Mouse (Mus musculus) left cerebral cortex, postnatal 10 days (tissue): ENCODE data around the gene Zdhhc16. TPM values are rescaled to one million over a fixed set of nuclear protein-coding genes. Genes with fewer than 3 reads are reported as not detected.
"Not testable (repeated sequence)": the region's sequence is repeated elsewhere in the genome, so short reads cannot be mapped to it uniquely, and the experiment has no call there.

ENCODE experiments used
- DNase-seq, 2 experiments: peaks; one replicate each; pipeline ENCODE4 v3.0.0; 2021 to 2022; ENCODE audit warnings: low spot score in 2 of 2, mixed read lengths in 1 of 2; ENCODE audit errors: extremely low spot score in 1 of 2
- intact Hi-C: fragments of 180-260 bp; cut with DNase I; formaldehyde crosslinking; loops from one replicate; pipeline ENCODE4 v1.15.1; 2025
- total RNA-seq, 2 experiments: library from RNA; stranded (reverse); gene quantifications; 2 replicates each; pipeline ENCODE4 v1.2.3; 2021

Zdhhc16 gene
- total RNA-seq, 2 experiments from 2014 or later, result 55.0 to 69.5 TPM

DNA sequence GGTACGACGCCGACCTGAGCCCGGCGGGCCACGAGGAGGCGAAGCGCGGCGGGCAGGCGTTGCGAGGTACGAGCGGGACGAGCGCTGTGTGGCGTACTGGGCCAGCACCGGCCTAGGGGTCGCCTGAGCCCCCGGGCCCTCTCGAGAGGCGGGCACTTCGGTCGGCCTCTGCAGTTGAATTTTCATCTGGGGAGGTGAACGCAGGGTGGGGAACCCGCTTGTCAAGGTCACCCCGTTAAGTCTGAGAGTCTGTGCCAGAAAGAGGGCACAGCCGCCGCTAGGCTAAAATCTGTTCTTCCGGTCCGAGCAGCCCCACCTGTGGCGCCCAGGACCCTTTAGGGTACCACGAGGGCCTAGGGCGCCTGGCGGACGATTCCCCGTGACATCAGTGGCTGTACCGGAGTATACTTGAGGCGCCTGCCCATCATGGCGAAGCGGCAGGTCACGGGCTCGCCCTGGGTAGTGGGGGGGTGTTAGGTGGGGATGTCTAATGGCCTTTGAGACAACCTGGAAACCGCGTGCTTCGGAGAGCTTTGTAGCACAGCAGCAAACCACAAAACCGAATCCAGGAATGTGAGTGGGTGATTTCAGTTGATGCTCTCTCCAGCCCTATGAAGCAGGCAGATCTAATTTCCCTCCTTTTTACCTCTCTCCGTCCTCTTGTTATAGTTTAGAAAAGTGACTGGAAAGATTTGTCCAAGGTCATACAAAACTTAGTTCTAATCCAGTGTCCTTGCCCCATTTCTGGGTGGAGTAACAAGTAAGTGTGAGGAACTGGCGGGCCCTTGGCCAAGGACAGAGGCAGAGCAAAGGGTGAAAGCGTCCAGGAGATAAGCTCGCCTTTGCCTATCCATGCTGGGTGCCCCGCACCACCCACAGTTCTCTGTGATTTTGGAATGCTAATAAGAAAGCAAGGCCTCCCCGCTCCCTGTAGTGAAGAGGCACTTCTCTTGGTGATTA is 20.9 kb upstream of the Zdhhc16 start:
- peak; percentile 16 to 58 for DNase-seq
- intact Hi-C loops, result no loop called here

GRCm38 (mm10) chr19:41913774-41914591 is 19.3 kb upstream of the Zdhhc16 start:
- intact Hi-C loops, result no loop called here
- DNase-seq, result no peak

- intact Hi-C loops, DNase-seq: not testable (repeated sequence)
Observed at GRCm38 (mm10) chr19:41914592-41914882, 18.7 kb upstream of the Zdhhc16 start.

- intact Hi-C loops, result no loop called here
Observed at GRCm38 (mm10) chr19:41915294-41915693, 18.0 kb upstream of the Zdhhc16 start.

GRCm38 (mm10) chr19:41916853-41917252 is 16.4 kb upstream of the Zdhhc16 start:
- intact Hi-C loops, result no loop called here
- no peak for DNase-seq

More at GRCm38 (mm10) chr19:41915294-41915693, 18.0 kb upstream of the Zdhhc16 start:
- DNase-seq, result no peak

GRCm38 (mm10) chr19:41919471-41919870 is 13.8 kb upstream of the Zdhhc16 start:
- DNase-seq, result no peak
- intact Hi-C loops, result no loop called here

GRCm38 (mm10) chr19:41920412-41921067 is 12.7 kb upstream of the Zdhhc16 start:
- DNase-seq, result no peak
- intact Hi-C loops, result no loop called here

GRCm38 (mm10) chr19:41932686-41933085 is 594 bp upstream of the Zdhhc16 start:
- intact Hi-C loops, result no loop called here
- DNase-seq, result peak in 1 of 2 experiments; percentile 29

DNA sequence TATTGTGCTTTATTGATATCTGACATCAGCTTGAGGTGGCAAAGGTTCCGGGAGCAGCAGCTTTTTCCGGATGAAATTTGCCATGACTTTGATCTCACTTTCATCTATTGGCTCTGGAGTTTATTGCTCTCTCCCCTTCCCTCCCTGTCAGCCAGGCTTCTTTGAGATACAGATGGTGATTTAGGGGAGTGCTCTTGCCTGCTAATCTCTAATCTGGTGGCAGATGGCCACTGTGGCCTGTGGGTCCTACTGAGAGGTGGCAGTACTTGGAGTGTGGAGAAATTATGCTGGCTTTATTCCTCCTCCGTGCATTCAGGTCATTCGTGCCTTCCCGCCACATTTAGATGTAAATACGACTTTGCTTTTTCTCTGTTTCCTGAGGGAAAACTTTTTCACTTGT is 844 bp downstream of the Zdhhc16 start:
- intact Hi-C loops, result no loop called here

GRCm38 (mm10) chr19:41935921-41936320 is 2.6 kb downstream of the Zdhhc16 start:
- intact Hi-C loops, result no loop called here

More for the DNA sequence above, 844 bp downstream of the Zdhhc16 start:
- DNase-seq, result no peak

GRCm38 (mm10) chr19:41938539-41938938 is 5.3 kb downstream of the Zdhhc16 start:
- DNase-seq, result no peak
- intact Hi-C loops, result no loop called here

More at GRCm38 (mm10) chr19:41935921-41936320, 2.6 kb downstream of the Zdhhc16 start:
- DNase-seq, result no peak

GRCm38 (mm10) chr19:41943841-41944240 is 10.6 kb downstream of the Zdhhc16 start:
- no peak for DNase-seq
- intact Hi-C loops, result no loop called here

DNA sequence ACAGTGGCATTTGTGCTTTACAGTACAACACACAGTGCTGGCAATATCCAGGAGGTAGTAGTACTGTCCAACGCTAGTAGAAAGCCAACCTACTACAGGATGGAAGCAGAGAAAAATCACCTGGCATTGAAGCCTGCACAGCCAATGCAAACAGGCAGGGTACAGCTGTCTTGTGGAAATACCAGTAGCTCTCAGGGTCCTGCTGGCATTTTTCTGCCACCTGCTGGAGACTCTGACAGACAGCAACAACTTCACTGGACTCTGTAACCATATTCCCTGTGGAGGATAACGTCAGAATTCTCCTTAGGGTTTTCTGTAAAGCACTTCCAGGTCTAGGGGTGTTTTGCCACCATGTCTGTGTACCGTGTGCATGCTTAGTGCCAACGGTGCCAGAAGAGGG is 19.0 kb downstream of the Zdhhc16 start:
- intact Hi-C loops, result no loop called here
- DNase-seq, result no peak

DNA sequence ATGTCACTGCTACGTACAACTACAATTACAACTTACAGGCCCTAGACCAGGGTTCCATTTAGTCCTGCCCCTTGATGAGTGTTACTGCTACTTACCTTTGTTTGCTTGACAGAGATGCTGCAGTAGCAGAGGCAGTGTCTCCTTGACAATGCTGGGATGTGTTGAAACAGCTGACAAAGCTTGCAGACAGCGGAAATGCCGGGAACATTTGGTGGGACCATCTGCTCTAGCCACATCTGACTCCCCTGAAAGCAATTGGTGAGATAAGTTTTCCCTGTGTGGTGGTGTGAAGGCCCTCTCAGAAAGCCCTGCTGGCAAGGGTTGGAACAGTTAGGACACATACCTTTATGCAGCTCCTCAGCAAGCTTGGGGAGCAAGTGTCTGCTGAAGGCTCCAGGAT is 20.3 kb downstream of the Zdhhc16 start:
- intact Hi-C loops, result no loop called here

DNA sequence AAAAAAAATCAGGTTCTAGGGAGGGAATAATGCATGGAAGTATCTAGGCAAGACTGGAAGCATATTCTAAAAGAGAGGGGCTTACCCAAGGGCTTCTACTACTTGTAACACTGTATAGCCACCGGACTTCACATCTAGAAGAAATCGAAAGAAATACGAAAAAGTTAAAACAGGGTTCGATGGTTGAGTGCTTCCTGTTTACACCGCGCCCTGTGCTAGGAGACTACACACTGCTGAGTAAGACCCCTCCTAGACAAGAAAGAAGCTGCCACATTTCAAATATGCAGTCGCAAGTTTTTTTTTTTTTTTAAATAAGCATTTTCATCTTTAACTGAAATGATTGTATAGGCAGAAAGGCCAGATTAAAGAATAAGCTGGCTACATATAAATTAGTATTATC is 36.3 kb downstream of the Zdhhc16 start:
- no peak for DNase-seq
- intact Hi-C loops, result no loop called here

More for the DNA sequence above, 20.3 kb downstream of the Zdhhc16 start:
- no peak for DNase-seq

DNA sequence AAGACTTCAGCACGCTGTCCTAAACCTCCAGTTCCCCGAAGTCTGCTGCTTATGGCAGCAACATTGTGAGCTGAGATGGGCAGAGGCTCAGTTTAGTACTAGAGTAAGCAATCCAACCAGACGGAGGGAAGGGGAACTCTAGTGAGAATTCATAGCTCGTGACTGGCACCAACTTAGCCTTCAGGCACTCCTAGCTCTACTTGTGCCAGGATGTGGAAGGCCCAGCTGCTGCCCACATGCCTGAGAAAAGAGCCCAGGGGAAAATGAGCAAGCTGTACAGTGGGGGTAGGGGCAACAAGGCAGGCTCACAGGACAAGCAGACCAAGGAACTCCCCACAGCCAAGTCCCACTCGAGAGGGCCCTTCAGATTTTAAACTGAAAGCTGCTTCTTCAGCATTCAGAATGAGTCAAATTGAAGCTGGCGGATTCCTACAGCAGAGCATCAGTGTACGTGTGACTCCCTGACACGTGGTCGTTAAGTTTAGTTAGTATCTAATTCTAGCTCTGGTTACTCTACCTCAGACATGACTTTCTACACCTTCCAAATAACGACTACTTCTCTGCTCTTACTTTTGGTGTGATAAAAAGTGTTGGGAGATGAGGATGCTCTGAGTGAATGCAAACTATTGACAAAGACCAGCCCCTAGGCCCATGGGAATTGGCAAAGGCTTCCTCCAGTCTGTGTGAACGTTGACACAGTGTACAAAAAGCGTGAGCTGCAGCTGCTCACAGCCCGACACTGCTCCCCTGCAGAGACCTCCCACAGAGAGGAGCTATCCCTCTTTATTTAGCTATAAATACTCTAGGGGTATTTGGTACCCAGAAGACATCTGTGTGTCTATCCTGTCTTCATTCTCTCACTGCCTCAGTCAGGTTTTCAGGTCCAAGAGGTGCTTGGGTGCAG is 40.9 kb downstream of the Zdhhc16 start:
- DNase-seq, result peak; percentile 32 to 37
- intact Hi-C loops, result no loop called here

DNA sequence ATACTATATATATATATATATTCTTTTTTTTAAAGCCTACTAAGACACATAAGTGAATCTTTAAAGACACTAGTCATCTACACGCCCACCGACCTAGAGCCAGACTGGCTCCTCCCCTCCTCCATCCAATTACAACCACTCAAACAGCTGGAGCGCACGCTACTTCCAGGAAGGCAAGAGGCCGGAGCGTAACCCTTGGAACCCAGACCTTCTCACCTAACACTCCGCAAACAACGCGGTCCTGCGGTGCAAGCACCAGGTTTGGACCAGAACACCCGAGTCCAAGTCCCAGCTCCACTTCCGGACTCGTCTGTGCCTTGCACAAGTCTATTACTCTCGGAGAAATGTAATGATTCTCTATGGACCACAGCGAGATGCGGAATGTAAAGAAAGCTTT is 47.1 kb downstream of the Zdhhc16 start:
- peak; percentile 23 to 52 for DNase-seq
- intact Hi-C loops, result loop anchor here (5.0 kb wide), 1 partner anchor 42 kb away; no protein-coding TSS in a partner anchor
